Mouse (Mus musculus) megakaryocyte, adult 5-6 weeks (primary cell): ENCODE measurements around the gene St14. TPM values are rescaled to one million over a fixed set of nuclear protein-coding genes. Genes with fewer than 3 reads are reported as not detected.
A peak's percentile ranks its signal among the peaks of the same experiment; 100 is the strongest.
"Not testable (repeated sequence)": the region's sequence is repeated elsewhere in the genome, so short reads cannot be mapped to it uniquely, and the experiment has no call there.

Experiments used
- ATAC-seq: 2 replicates; pipeline ENCODE4 v1.8.0; 2016; ENCODE audit warnings: mild to moderate bottlenecking, inconsistent platforms; ENCODE audit not compliant: poor library complexity, severe bottlenecking
- total RNA-seq, 2 experiments: library from RNA; stranded (forward) in 1 of 2; stranded (reverse) in 1 of 2; fragments of 153-499, 151-499 nt in 1 of 2; fragments of 221-1000, 200-1000 nt in 1 of 2; gene quantifications; 2 replicates each; pipeline versions ENCODE4 v1.2.3 to v1.2.4; 2015 to 2017

Gene St14
- total RNA-seq (2015), result 1.4 and 4.3 TPM in 2 replicates
- 3.9 and 5.6 TPM in 2 replicates for total RNA-seq (2017)

GRCm38 (mm10) chr9:31131205-31131968 is at the start of gene St14:
Gene St14 (minus strand): TSS chr9:31131853.
- peak; percentile 32 for ATAC-seq

- no peak for ATAC-seq
These were observed 46.0 kb upstream of the St14 start for GRCm38 (mm10) chr9:31177692-31178091.

- ATAC-seq, result peak; percentile 49
These were observed 44.9 kb upstream of the St14 start for GRCm38 (mm10) chr9:31176379-31177130.

- ATAC-seq, result no peak
These were observed 44.3 kb upstream of the St14 start for GRCm38 (mm10) chr9:31175978-31176377.

- no peak for ATAC-seq
These were observed 43.7 kb upstream of the St14 start for GRCm38 (mm10) chr9:31175346-31175745.

GRCm38 (mm10) chr9:31168356-31169093 is 36.9 kb upstream of the St14 start:
- no peak for ATAC-seq

- no peak for ATAC-seq
These were observed 35.7 kb upstream of the St14 start for GRCm38 (mm10) chr9:31167305-31167704.

- ATAC-seq, result not testable (repeated sequence)
These were observed 33.9 kb upstream of the St14 start for GRCm38 (mm10) chr9:31165505-31165904.

GRCm38 (mm10) chr9:31163327-31163726 is 31.7 kb upstream of the St14 start:
- peak; percentile 62 for ATAC-seq

GRCm38 (mm10) chr9:31162911-31163310 is 31.3 kb upstream of the St14 start:
- ATAC-seq, result peak; percentile 60

- ATAC-seq, result no peak
These were observed 28.3 kb upstream of the St14 start for GRCm38 (mm10) chr9:31159910-31160309.

GRCm38 (mm10) chr9:31156594-31156993 is 24.9 kb upstream of the St14 start:
- no peak for ATAC-seq

GRCm38 (mm10) chr9:31151050-31151449 is 19.4 kb upstream of the St14 start:
- peak; percentile 81 for ATAC-seq

- no peak for ATAC-seq
These were observed 16.5 kb upstream of the St14 start for GRCm38 (mm10) chr9:31148135-31148534.

- ATAC-seq, result peak; percentile 92
These were observed 13.7 kb upstream of the St14 start for GRCm38 (mm10) chr9:31145272-31145925.

GRCm38 (mm10) chr9:31142924-31143323 is 11.3 kb upstream of the St14 start:
- ATAC-seq, result no peak

- ATAC-seq, result no peak
These were observed 1.5 kb upstream of the St14 start for GRCm38 (mm10) chr9:31133131-31133530.

GRCm38 (mm10) chr9:31130357-31131204 is 1.1 kb downstream of the St14 start:
- ATAC-seq, result peak; percentile 17

GRCm38 (mm10) chr9:31129956-31130355 is 1.7 kb downstream of the St14 start:
- ATAC-seq, result peak; percentile 50
